Mouse (Mus musculus) heart, embryonic 10.5 days (tissue): ENCODE measurements around the gene Tenm3. TPM values are rescaled to one million over a fixed set of nuclear protein-coding genes. Genes with fewer than 3 reads are reported as not detected.

Experiments
- DNase-seq: peaks from one replicate; pipeline ENCODE4 v3.0.0-alpha.2; 2017; ENCODE audit warnings: low spot score
- H3K27ac ChIP-seq: fragments of 300-500 bp; sonication (generic); 2 replicates; pipeline ENCODE4 v1.5.1; 2016; ENCODE audit warnings: mild to moderate bottlenecking
- H3K27me3 ChIP-seq: fragments of 300-500 bp; sonication (generic); 2 replicates; pipeline ENCODE4 v1.6.1; 2016; ENCODE audit warnings: mild to moderate bottlenecking; ENCODE audit not compliant: poor library complexity, insufficient read depth, severe bottlenecking
- H3K36me3 ChIP-seq: fragments of 300-500 bp; sonication (generic); 2 replicates; pipeline ENCODE4 v1.6.1; 2016; ENCODE audit warnings: mild to moderate bottlenecking, moderate library complexity
- H3K4me1 ChIP-seq: fragments of 300-500 bp; sonication (generic); 2 replicates; pipeline ENCODE4 v1.6.1; 2016; ENCODE audit warnings: mild to moderate bottlenecking
- H3K4me3 ChIP-seq: fragments of 300-500 bp; sonication (generic); 2 replicates; pipeline ENCODE4 v1.5.1; 2016; ENCODE audit warnings: mild to moderate bottlenecking, moderate library complexity
- H3K9me3 ChIP-seq: fragments of 300-500 bp; sonication (generic); 2 replicates; pipeline ENCODE4 v1.6.1; 2016; ENCODE audit warnings: mild to moderate bottlenecking, moderate library complexity
- WGBS: fragments of 180-500 bp; shearing (Covaris S2); methylation state at CpG from one replicate; pipeline ENCODE4 v1.1.7; 2016; 5-methylcytosine and 5-hydroxymethylcytosine counted together
- polyA plus RNA-seq: library from polyadenylated mRNA; unstranded; fragments of >200 nt; fragmentation: Nextera tagmentation; extraction: Ambion mirVana; gene quantifications from 2 replicates; pipeline ENCODE4 v1.2.1, GENCODE M21; 2016

The Tenm3 gene
- polyA plus RNA-seq, 1 experiment from 2014 or later: 24.9 TPM

DNA sequence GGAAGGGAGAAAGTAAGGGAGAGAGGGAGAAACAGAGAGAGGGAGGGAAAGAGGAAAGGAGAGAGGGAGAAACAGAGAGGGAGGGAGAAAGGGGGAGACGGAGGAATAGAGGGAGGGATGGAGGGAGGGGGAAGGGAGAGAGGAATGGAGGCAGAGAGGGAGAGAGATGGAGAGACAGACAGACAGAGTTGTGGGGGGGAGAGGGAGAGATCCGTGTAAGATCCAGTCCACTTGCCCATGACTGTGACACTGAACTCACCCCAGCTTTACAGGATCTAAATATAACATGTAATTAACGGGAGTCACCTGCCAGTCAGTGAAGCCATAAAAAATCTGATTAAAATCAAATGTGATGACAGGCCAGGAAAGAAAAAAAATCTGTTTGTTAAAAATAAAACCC is 172.9 kb downstream of the Tenm3 start:
- Histone ChIP-seq H3K4me1 (0 out of 2 replicates have a peak, but pooled peaks cover 4% of the 10 kb centered on the region), H3K27ac (no peak overlapping the region), H3K4me3 (no peak overlapping the region), H3K9me3 (no peaks in the 10 kb centered on the region), H3K27me3 (no peaks in the 10 kb centered on the region), H3K36me3 (no peaks in the 10 kb centered on the region)
- WGBS: 55% methylated on average over 3 of the region's 3 CpGs
- DNase-seq: no peak

DNA sequence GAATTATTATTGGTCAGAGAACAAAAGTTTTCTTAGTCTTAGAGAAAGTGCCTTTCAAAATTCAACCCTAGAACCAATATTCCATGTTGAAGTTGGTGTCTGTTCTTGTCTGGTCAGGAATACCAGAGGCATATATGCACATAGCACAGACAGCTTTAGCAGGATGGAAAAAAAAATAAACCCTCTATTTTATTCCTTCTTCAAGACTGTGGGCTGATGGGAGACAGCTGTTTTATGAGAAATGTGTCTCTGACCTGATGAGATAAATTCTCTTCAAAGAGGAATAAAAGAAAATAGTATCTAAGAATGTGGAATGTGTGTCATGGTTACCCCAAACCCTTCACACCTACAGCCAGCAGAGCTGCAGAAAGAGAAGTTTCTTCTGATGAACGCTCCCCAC is 173.4 kb downstream of the Tenm3 start:
- H3K4me3 ChIP-seq: no peak overlapping the region
- no peaks in the 10 kb centered on the region for H3K9me3 ChIP-seq
- no peaks in the 10 kb centered on the region for H3K27me3 ChIP-seq
- 53% methylated on average over 1 of the region's 1 CpGs for WGBS
- DNase-seq: no peak
- no peaks in the 10 kb centered on the region for H3K36me3 ChIP-seq
- no peak overlapping the region for H3K27ac ChIP-seq
- H3K4me1 ChIP-seq: 0 out of 2 replicates have a peak, but pooled peaks cover 4% of the 10 kb centered on the region

DNA sequence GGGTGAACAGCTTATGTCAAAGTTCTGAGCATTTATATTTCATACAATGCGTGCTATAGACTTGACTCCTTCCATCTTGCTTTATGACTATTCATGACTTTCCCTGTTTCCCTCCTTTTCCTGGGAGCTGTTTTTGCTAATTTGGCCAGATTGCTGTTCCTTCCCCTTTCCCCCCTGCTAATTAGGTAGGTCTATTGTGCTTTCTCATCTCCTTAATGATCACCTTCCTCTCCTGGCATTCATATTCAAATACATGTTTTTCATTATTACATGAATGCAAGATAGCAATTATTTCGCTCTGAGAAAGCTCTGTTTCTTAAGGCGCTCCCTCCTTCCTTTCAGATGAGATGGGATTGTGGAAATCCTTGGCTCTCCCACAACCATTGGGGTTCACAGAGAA is 178.6 kb downstream of the Tenm3 start:
- H3K4me1 ChIP-seq: 0 out of 2 replicates have a peak, but pooled peaks cover 4% of the 10 kb centered on the region
- no peaks in the 10 kb centered on the region for H3K9me3 ChIP-seq
- DNase-seq: no peak
- H3K36me3 ChIP-seq: no peaks in the 10 kb centered on the region
- no peak overlapping the region for H3K4me3 ChIP-seq
- no peaks in the 10 kb centered on the region for H3K27me3 ChIP-seq
- 89% methylated on average over 3 of the region's 3 CpGs for WGBS
- no peak overlapping the region for H3K27ac ChIP-seq

DNA sequence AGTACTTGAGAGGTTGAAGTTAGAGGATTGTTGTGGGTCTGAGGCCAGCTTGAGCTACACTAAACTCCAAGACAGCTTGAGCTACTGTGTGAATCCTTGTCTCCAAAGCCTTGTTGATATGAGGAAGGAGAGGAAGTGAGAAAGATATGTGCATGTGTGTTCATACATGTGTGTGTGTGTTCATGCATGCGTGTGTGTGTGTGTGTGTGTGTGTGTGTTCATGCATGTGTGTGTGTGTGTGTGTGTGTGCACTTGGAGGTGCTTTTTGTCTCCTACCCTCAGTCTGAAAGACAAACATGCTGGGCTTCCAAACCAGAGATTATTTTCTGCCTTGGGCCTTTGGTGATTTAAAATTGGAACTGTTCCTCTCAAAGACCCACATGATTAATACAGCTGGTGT is 184.5 kb downstream of the Tenm3 start:
- H3K4me3 ChIP-seq: no peak overlapping the region
- no peak overlapping the region for H3K27ac ChIP-seq
- WGBS: 76% methylated on average over 1 of the region's 1 CpGs
- no peak for DNase-seq
- no peaks in the 10 kb centered on the region for H3K27me3 ChIP-seq
- no peaks in the 10 kb centered on the region for H3K9me3 ChIP-seq
- H3K36me3 ChIP-seq: no peaks in the 10 kb centered on the region
- H3K4me1 ChIP-seq: no peaks in the 10 kb centered on the region; the same call in none of the 2 replicates

DNA sequence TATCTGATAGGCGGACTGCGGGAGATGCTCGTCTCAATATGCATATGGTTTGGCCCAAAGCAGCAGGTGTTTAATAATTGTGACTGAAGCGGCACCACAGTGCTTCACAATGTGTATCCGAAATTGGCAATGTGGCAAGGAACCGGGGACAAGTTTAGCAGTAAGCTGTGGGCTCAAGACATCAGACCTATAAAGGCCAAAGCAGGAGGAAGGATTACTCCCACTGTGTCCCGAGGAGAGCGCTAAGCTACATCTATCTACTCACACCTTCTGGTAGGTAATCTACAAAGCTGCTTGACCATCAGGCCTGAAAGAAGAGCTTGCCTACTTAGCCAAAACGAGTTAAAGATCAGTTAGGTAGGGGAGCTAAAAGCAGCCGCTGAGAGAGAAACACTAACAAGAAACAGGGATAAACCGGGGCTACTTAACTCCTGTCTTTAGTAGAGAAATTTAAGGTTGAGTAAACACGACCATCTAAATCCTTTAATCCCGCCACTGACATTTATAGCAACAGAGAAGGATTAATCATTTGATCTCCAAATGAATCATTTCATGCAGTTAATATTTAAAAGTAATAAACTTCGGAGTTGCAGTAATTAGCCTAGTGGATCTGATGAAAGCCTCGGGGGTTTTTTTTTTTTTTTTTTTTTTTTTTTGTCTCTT is 188.2 kb downstream of the Tenm3 start:
- no peaks in the 10 kb centered on the region for H3K36me3 ChIP-seq
- no peaks in the 10 kb centered on the region for H3K9me3 ChIP-seq
- H3K4me1 ChIP-seq: no peaks in the 10 kb centered on the region; the same call in none of the 2 replicates
- DNase-seq: no peak
- WGBS: 60% methylated on average over 15 of the region's 15 CpGs
- no peak overlapping the region for H3K4me3 ChIP-seq
- H3K27ac ChIP-seq: no peak overlapping the region
- no peaks in the 10 kb centered on the region for H3K27me3 ChIP-seq

DNA sequence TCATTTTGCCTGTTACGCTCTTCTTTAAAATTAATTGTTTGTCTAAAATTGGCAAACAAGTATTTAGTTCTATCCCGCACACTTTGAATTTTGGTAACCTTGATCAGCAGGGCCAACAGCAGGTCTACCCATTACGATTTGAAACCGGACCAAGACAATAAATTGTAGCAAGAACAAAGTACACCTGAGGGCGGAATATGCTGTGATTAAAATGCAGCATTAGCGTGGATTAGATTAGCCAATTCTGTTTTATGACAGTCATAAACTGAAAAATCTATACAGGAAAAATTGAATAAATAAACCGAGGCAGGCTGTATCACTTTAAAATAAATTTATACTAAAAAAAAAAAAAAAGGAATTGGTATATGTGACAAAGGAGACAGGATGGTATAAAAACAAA is 193.9 kb downstream of the Tenm3 start:
- Histone ChIP-seq H3K9me3 (no peaks in the 10 kb centered on the region), H3K4me3 (no peak overlapping the region), H3K27me3 (no peaks in the 10 kb centered on the region), H3K4me1 (no peaks in the 10 kb centered on the region), H3K36me3 (no peaks in the 10 kb centered on the region), H3K27ac (no peak overlapping the region)
- WGBS: 90% methylated on average over 7 of the region's 7 CpGs
- no peak for DNase-seq

DNA sequence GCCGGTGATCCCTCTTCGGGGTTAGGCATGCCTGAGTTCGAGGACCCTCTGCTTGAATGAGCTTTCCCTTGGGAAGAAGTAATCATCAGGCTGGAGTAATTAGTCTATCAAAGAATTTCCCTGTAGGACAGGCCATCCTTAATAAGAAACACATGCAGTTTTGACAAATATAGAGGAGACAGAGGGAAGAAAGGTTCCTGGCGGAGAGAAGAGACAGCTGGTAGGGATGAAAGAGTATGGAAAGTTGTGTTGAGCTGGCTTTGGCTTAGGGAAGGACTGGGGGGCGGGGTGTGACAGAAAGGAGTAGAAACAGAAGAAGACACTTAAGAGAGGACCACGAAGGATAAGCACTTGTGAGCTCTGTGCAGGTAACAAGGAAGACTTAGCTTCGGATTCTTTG is 194.3 kb downstream of the Tenm3 start:
- DNase-seq: no peak
- no peaks in the 10 kb centered on the region for H3K4me1 ChIP-seq

DNA sequence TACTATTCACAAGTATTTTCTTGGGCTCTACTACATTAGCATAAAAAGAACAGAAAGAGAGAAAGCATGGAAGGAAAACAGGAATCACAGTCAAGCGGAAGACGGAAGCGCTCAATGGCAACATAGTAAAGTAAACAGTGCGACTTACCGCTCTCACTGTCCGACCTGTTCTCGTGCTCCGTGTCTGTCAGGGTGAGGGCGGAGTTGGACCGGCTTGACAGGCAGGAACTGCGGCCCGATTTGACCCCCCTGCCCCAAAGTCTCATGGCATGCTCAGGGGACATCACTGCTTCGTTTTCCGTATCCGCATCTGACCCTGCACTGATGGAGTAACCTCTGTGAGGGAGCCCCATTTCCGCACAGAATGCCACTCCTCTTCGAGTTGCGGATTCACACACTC is 197.6 kb downstream of the Tenm3 start:
- H3K9me3 ChIP-seq: no peaks in the 10 kb centered on the region
- no peaks in the 10 kb centered on the region for H3K4me1 ChIP-seq
- H3K4me3 ChIP-seq: no peak overlapping the region
- WGBS: 79% methylated on average over 18 of the region's 18 CpGs
- no peaks in the 10 kb centered on the region for H3K27me3 ChIP-seq
- no peak overlapping the region for H3K27ac ChIP-seq
- DNase-seq: no peak
- no peaks in the 10 kb centered on the region for H3K36me3 ChIP-seq

More for the DNA sequence above, 194.3 kb downstream of the Tenm3 start:
- H3K27me3 ChIP-seq: no peaks in the 10 kb centered on the region
- no peak overlapping the region for H3K27ac ChIP-seq
- no peaks in the 10 kb centered on the region for H3K36me3 ChIP-seq
- no peak overlapping the region for H3K4me3 ChIP-seq
- 78% methylated on average over 7 of the region's 7 CpGs for WGBS
- H3K9me3 ChIP-seq: no peaks in the 10 kb centered on the region

DNA sequence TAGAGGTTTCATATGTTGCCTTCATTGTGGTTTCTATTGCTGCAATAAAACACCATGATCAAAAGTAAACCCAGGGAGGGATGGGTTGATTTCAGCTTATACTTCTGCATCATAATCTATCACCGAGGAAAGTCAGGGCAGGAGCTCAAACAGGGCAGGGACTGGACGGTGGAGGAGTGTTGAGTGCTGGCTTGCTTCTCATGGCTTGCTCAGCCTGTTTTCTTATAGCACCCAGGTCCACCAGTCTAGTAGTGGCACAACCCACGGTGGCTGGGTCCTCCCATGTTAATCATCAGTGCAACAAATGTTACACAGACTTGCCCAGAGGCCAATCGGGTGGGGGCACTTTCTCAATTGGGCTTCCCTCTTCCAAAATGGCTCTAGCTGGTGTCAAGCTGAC is 205.6 kb downstream of the Tenm3 start:
- no peak for DNase-seq
- Histone ChIP-seq H3K36me3 (no peaks in the 10 kb centered on the region), H3K27me3 (no peaks in the 10 kb centered on the region), H3K4me3 (no peak overlapping the region), H3K4me1 (no peaks in the 10 kb centered on the region), H3K27ac (no peak overlapping the region), H3K9me3 (no peaks in the 10 kb centered on the region)
- WGBS: 78% methylated on average over 4 of the region's 4 CpGs

DNA sequence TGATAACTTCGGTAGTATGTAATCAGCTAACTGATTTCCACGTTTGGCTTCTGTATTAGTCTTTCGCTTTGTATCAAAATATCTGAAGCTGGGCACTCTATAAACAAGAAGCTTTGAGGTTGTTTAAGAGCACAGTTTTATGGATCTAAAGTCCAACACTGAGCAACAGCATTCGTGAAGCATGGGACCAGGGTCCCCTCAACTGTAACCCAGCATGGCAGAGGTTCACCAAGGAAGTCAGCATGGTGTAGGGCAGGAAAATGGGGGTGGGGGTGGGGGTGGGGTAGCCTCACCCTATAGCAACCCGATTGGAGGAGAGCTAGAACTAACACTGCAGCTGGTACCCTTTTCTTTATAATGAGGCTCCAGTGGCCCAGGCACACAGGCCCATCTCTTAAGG is 206.8 kb downstream of the Tenm3 start:
- no peak for DNase-seq
- H3K27me3 ChIP-seq: no peaks in the 10 kb centered on the region
- 74% methylated on average over 5 of the region's 5 CpGs for WGBS
- no peak overlapping the region for H3K4me3 ChIP-seq
- H3K27ac ChIP-seq: no peak overlapping the region
- no peaks in the 10 kb centered on the region for H3K9me3 ChIP-seq
- H3K36me3 ChIP-seq: no peaks in the 10 kb centered on the region
- H3K4me1 ChIP-seq: no peaks in the 10 kb centered on the region

DNA sequence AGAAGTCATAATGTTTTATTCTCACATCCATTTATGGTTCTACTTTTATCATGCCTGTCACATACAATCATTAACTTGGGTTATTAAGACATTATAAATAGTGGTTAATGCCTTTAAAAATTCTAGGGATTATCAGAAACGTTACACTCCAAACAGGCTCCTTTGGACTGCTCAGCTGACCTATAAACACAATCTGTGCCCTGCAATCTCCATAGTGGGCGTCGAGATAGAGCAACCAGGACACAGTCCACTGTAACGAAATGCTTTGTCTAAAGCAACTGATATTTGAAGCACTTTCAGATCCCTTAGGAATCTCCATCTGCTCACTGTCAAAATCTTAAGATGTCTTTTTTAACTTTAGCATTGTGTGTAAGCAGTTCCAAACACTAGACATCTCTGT is 207.9 kb downstream of the Tenm3 start:
- DNase-seq: no peak
- Histone ChIP-seq H3K4me1 (no peaks in the 10 kb centered on the region), H3K27ac (no peak overlapping the region), H3K4me3 (no peak overlapping the region), H3K9me3 (no peaks in the 10 kb centered on the region), H3K27me3 (no peaks in the 10 kb centered on the region), H3K36me3 (no peaks in the 10 kb centered on the region)
- 53% methylated on average over 4 of the region's 4 CpGs for WGBS

DNA sequence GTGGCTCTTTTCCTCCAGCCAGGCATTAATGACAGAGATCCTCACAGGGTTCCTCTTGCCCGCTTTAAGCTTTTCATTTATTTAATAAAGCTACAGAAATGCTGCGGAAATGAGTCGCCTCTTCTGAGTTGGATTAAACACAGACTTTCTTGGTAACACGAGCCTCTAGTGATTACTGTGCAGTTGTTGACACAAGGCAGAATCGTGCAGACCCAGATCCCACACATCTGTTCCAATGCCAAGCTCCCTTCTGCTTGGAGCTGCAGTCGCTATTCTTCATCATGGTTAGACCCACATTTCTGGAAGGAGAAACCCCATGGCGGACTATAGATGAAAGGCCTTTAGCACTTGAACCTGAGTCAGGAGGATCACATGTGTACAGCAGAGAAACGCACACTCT is 210.3 kb downstream of the Tenm3 start:
- no peak for DNase-seq
- Histone ChIP-seq H3K27ac (no peak overlapping the region), H3K36me3 (no peaks in the 10 kb centered on the region), H3K9me3 (no peaks in the 10 kb centered on the region), H3K27me3 (no peaks in the 10 kb centered on the region), H3K4me1 (no peaks in the 10 kb centered on the region), H3K4me3 (no peak overlapping the region)
- 77% methylated on average over 8 of the region's 8 CpGs for WGBS

DNA sequence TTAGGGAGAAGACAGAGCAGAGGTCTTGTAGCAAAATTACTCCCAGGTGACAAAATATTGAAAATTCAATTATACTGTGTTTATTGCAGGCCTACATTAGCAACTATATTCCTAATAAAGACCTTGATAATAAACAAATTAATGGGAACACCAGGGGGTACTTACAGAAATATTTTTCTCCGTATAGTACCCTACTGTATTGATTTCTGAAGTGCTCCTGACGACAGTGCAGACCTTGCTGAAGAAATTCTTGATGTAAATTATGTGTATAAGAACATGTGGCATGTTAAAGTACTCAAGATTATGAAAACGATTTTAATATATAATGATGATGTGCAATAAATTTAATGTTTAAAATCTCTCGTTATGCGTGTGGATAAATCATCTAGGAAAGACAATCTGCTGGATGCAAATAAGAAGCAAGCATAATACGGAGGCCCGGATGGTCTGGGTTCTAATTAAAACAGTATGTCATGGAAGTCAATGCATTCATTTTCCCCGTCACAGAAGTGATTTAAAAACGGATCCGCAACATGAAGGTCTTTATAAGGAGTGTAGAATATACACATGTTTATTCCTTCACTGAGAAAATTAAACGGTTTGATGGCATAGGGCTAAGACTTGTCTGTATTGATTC is 221.1 kb downstream of the Tenm3 start:
- Histone ChIP-seq H3K4me1 (no peaks in the 10 kb centered on the region), H3K9me3 (no peaks in the 10 kb centered on the region), H3K27ac (no peak overlapping the region), H3K36me3 (no peaks in the 10 kb centered on the region), H3K4me3 (no peak overlapping the region), H3K27me3 (no peaks in the 10 kb centered on the region)
- no peak for DNase-seq
- 90% methylated on average over 11 of the region's 11 CpGs for WGBS

DNA sequence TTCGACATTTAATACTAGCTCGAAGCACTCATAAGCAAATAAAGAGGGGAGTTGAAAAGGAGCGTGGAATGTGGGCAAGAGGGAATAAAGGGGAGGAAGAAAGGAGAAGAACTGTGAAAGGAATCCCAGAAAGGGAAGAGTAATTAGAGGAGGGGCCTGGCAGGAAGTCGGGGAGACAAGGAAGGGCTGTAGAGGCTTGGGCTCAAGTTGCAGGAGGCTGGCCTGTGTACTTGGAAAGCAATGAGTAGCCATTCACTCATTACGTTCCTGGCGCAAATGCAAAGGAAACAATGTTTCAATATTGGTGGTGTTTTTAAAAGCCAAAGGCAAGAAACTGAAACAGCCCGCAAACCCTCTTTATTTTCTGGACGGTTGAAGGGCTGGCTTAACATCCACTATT is 228.7 kb downstream of the Tenm3 start:
- DNase-seq: no peak
- WGBS: 51% methylated on average over 8 of the region's 8 CpGs
- Histone ChIP-seq H3K4me1 (0 out of 2 replicates have a peak, but pooled peaks cover 12% of the 10 kb centered on the region), H3K27ac (no peak overlapping the region), H3K27me3 (no peaks in the 10 kb centered on the region), H3K36me3 (no peaks in the 10 kb centered on the region), H3K4me3 (no peak overlapping the region), H3K9me3 (no peaks in the 10 kb centered on the region)
